In the genomic region with DNA sequence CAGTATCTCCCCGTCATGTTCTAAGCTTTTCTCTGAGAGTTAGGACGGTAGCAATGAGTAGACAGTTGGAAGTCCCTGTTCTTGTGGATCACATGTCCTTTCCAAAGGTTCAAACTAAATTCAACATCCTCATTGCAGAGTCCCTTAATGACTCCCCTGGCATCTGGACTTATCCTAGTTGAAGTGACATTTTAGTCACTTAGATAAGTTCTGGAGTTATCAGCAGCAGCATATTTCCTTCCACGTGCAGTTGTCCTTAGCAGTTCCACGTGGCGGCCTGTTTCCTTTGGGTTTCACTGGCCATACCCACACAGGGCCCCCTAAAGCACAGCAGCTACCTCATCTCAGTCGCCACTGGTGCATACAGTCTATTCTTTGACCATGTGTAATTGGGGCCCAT, we compare ENCODE assay signal across 1 mouse cellular context.
TF ChIP-seq lines count a peak whose summit lies in the region.

No protein-coding gene starts in this region.

TF ChIP-seq in MEL, 35 proteins besides CTCF, POLR2A, EP300 and RAD21 (continued from another document):
- TF ChIP-seq ZKSCAN1 (IDR thresholded peaks at IDR 0.05; ENCODE audit: low read depth, low read length), result no peak
- TF ChIP-seq MXI1 (IDR thresholded peaks at IDR 0.05; ENCODE audit: low read depth, low read length), result peak; percentile 99
- TF ChIP-seq ZC3H11A (IDR thresholded peaks at IDR 0.05; ENCODE audit: low read depth, low read length), result no peak
- peak; percentile 37 for TF ChIP-seq TAL1 (IDR thresholded peaks at IDR 0.05; ENCODE audit: low read length)
- peak; percentile 99 for TF ChIP-seq MYC (IDR thresholded peaks at IDR 0.05; ENCODE audit: low read depth, low read length)
- peak; percentile 80 for TF ChIP-seq GATA1 (IDR thresholded peaks at IDR 0.05; ENCODE audit: low read depth, low read length)
- TF ChIP-seq SMC3 (IDR thresholded peaks at IDR 0.05; ENCODE audit: low read depth, low read length), result no peak
- 0 out of 2 replicates have a peak, but pooled peaks have one; percentile 39 for TF ChIP-seq RCOR1 (IDR thresholded peaks at IDR 0.05; ENCODE audit: low read depth, low read length)
- TF ChIP-seq SIN3A (IDR thresholded peaks at IDR 0.05; ENCODE audit: low read length), result peak; percentile 88
- no peak for TF ChIP-seq NELFE (IDR thresholded peaks at IDR 0.05; ENCODE audit: low read depth, low read length)
- TF ChIP-seq MAZ (IDR thresholded peaks at IDR 0.05; ENCODE audit: low read depth, low read length), result no peak
- peak; percentile 64 for TF ChIP-seq USF1 (IDR thresholded peaks at IDR 0.05; ENCODE audit: low read depth, low read length)
- TF ChIP-seq BHLHE40 (IDR thresholded peaks at IDR 0.05; ENCODE audit: borderline replicate concordance, low read depth, low read length), result peak; percentile 98
- no peak for TF ChIP-seq USF2 (IDR thresholded peaks at IDR 0.05; ENCODE audit: borderline replicate concordance in 1 of 2, insufficient read depth in 1 of 2, low read depth in 1 of 2, low read length in 2 of 2)
- no peak for TF ChIP-seq CHD1 (IDR thresholded peaks at IDR 0.05; ENCODE audit: low read depth, low read length)
- no peak for TF ChIP-seq ZMIZ1 (IDR thresholded peaks at IDR 0.05; ENCODE audit: low read depth, low read length)
- no peak for TF ChIP-seq NRF1 (IDR thresholded peaks at IDR 0.05; ENCODE audit: insufficient read depth, low read depth, low read length, poor library complexity, severe bottlenecking)
- no peak for TF ChIP-seq GABPA (IDR thresholded peaks at IDR 0.05; ENCODE audit: low read depth, low read length)
